ENCODE assay signal across 18 mouse cellular contexts in the genomic region with DNA sequence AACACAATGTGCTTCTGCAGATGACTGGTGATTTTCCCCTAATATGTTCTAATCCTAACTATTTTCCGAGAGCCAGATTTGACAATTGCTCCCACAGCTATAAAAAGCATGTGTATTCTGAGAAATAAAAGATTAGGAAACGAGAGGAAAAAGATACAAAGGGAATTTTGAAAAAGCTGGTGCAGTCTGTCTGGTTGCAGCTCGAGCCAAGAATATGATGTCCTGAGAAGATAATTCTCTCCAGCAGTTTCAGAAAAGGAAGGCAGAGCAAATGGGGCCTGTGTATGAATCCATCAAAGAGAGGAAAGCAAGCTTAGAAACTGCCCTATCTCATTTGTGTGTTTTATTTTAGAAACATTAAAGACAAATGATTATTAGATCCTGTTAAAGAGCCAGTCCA.
DNase-seq lines count a peak whose midpoint lies in the region; ATAC-seq lines count a peak whose summit lies in the region.
"Had no signal": no experiment of that assay in that cellular context is flagged by ENCODE, and none has a peak within 500 bp of the region (broad histone marks: within the 10 kb centered on the region; RNA-seq: fewer than 3 reads in every experiment).

No protein-coding gene starts in this region.

- peak; percentile 4 for DNase-seq in layer of hippocampus, adult 9-11 months
- DNase-seq in layer of hippocampus, adult 9-10 months (ENCODE audit: low spot score): no peak
- DNase-seq in testis, postnatal 14 days (ENCODE audit: low spot score): peak; percentile 19
- DNase-seq in testis, postnatal 10 days (ENCODE audit: low spot score): no peak
- peak; percentile 9 for DNase-seq in skeletal muscle tissue, adult 2 months (ENCODE audit: low read depth, low spot score)
- DNase-seq: adrenal gland, adult 8-10 months; adrenal gland, postnatal 25 days; cerebellum, adult 9-10 months; cerebellum, postnatal 14 days; forebrain, postnatal 0 days; gastrocnemius, postnatal 10 days; gastrocnemius, postnatal 36 days; heart, postnatal 10 days; heart, postnatal 36 days had no signal

- ATAC-seq in erythroblast, adult 5-6 weeks (replicated peaks; ENCODE audit: low FRiP score, poor library complexity, severe bottlenecking): no peak
- ATAC-seq: CD4-positive, CD25-positive, alpha-beta regulatory T cell, adult 4 months; forebrain, embryonic 14.5 days; forebrain, postnatal 0 days; hindbrain, embryonic 16.5 days had no signal

Comparison
In these comparisons a context has a peak if more than half of its experiments do, and no peak if none do; other contexts are left out.
1. DNase-seq: peak in layer of hippocampus, adult 9-11 months (single experiment), testis, postnatal 14 days (single experiment) and skeletal muscle tissue, adult 2 months (single experiment); none in layer of hippocampus, adult 9-10 months (single experiment) and testis, postnatal 10 days (single experiment).